Mouse (Mus musculus) ovary, postnatal 14 days (tissue): Measurements from ENCODE around the gene Tbx18.

ENCODE experiments used
- DNase-seq: peaks from one replicate; pipeline ENCODE4 v3.0.0; 2022; ENCODE audit warnings: low spot score

The Tbx18 gene

GRCm38 (mm10) chr9:87710360-87710759, 20.7 kb downstream of the Tbx18 start:
- no peak for DNase-seq

GRCm38 (mm10) chr9:87708151-87708550, 22.9 kb downstream of the Tbx18 start:
- peak; percentile 48 for DNase-seq

- DNase-seq: no peak
These were observed 28.8 kb downstream of the Tbx18 start for GRCm38 (mm10) chr9:87702267-87702666.

- no peak for DNase-seq
These were observed 44.1 kb downstream of the Tbx18 start for GRCm38 (mm10) chr9:87686981-87687380.

- no peak for DNase-seq
These were observed 48.8 kb downstream of the Tbx18 start for GRCm38 (mm10) chr9:87682247-87682646.
